Mouse (Mus musculus): ENCODE data around the gene Kcnma1. TPM values are rescaled to one million over a fixed set of nuclear protein-coding genes. Genes with fewer than 3 reads are reported as not detected.

Kcnma1 gene
- polyA plus RNA-seq, 1 experiment from 2014 or later = 6.0 TPM

DNA sequence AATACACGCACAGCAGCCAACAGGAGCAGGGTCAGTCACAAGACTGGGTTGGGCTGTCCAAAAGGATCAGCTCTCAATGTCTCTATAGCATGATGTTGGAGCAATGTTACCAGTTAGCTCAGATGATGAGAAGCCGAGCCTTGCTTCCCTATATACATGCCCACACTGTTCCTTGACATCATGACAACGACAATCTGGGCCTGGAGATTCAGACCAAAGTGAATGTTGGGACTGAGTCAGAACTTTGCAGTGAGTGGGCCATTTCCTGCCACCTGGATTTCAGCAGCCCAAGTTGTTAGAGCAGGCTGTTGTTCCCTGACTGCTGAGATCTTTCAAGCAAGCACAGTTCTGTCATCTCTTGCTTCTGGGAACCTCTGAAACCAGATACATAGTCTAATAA, 347.9 kb downstream of the Kcnma1 start:
- no peak overlapping the region for H3K27ac ChIP-seq (ENCODE audit: low read length)
- H3K9me3 ChIP-seq (ENCODE audit: control insufficient read depth, low read length) = no peaks in the 10 kb centered on the region
- H3K4me3 ChIP-seq (ENCODE audit: low read length) = no peak overlapping the region
- H3K9ac ChIP-seq (ENCODE audit: low read depth, low read length) = no peak overlapping the region
- no peaks in the 10 kb centered on the region for H3K27me3 ChIP-seq (replicated peaks; ENCODE audit: control insufficient read depth, insufficient read depth, low read length)
- no peak overlapping the region for H3K4me2 ChIP-seq (ENCODE audit: low read depth, low read length)
- no peaks in the 10 kb centered on the region for H3K36me3 ChIP-seq (ENCODE audit: control insufficient read depth, insufficient read depth, low read length)
- WGBS = 84% methylated on average over 3 of the region's 3 CpGs
- ATAC-seq = no peak
- no peaks in the 10 kb centered on the region for H3K4me1 ChIP-seq (ENCODE audit: control insufficient read depth, insufficient read depth, low read length)

DNA sequence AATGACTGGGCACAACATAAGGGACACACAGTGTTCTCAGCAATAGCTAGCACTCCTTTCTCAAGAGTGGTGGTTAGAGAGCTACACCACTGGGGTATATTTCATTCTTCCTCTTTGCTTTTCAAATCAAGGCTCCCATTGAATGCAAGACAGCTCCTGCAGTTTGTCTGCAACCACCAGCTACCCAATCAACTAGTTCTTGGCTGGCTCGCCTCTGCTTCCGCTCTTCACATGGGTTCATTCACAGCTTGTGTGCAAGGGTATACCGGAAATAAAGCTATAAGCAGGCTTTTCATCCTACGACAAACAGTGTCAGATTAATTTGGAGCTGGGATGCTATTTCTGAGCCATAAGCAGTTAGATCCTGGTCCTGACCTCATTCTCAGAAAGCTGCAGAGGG, 362.6 kb downstream of the Kcnma1 start:
- WGBS = 61% methylated on average over 4 of the region's 4 CpGs
- Histone ChIP-seq H3K4me3 (ENCODE audit: low read length) (no peak overlapping the region), H3K4me2 (ENCODE audit: low read depth, low read length) (no peak overlapping the region), H3K27me3 (replicated peaks; ENCODE audit: control insufficient read depth, insufficient read depth, low read length) (no peaks in the 10 kb centered on the region), H3K4me1 (ENCODE audit: control insufficient read depth, insufficient read depth, low read length) (no peaks in the 10 kb centered on the region), H3K36me3 (ENCODE audit: control insufficient read depth, insufficient read depth, low read length) (no peaks in the 10 kb centered on the region), H3K9me3 (ENCODE audit: control insufficient read depth, low read length) (no peaks in the 10 kb centered on the region), H3K9ac (ENCODE audit: low read depth, low read length) (no peak overlapping the region), H3K27ac (ENCODE audit: low read length) (no peak overlapping the region)
- ATAC-seq = no peak

DNA sequence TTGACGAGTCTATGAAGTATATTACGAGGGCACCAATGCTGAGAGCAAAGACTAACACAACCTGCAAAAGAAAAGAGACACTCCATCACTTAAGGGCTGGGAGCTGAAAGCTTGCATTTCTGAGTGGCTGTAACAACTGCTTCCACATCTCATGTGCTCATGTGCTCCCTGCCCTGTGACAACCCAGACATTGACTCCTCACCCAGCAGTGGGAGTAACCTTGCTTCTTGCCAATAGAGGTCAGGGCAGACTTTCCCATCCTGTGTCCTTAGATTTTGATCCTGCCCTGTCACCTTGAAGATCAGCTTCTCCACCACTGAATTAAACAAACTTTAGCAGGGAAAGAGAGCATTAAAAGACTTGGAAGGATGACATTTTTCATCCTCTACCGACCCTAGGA, 364.2 kb downstream of the Kcnma1 start:
- no peak for ATAC-seq
- no peaks in the 10 kb centered on the region for H3K4me1 ChIP-seq (ENCODE audit: control insufficient read depth, insufficient read depth, low read length)
- no peak overlapping the region for H3K4me3 ChIP-seq (ENCODE audit: low read length)
- 87% methylated on average over 3 of the region's 3 CpGs for WGBS
- no peaks in the 10 kb centered on the region for H3K27me3 ChIP-seq (replicated peaks; ENCODE audit: control insufficient read depth, insufficient read depth, low read length)
- no peaks in the 10 kb centered on the region for H3K36me3 ChIP-seq (ENCODE audit: control insufficient read depth, insufficient read depth, low read length)
- H3K9ac ChIP-seq (ENCODE audit: low read depth, low read length) = no peak overlapping the region
- no peak overlapping the region for H3K27ac ChIP-seq (ENCODE audit: low read length)
- H3K9me3 ChIP-seq (ENCODE audit: control insufficient read depth, low read length) = no peaks in the 10 kb centered on the region
- no peak overlapping the region for H3K4me2 ChIP-seq (ENCODE audit: low read depth, low read length)

DNA sequence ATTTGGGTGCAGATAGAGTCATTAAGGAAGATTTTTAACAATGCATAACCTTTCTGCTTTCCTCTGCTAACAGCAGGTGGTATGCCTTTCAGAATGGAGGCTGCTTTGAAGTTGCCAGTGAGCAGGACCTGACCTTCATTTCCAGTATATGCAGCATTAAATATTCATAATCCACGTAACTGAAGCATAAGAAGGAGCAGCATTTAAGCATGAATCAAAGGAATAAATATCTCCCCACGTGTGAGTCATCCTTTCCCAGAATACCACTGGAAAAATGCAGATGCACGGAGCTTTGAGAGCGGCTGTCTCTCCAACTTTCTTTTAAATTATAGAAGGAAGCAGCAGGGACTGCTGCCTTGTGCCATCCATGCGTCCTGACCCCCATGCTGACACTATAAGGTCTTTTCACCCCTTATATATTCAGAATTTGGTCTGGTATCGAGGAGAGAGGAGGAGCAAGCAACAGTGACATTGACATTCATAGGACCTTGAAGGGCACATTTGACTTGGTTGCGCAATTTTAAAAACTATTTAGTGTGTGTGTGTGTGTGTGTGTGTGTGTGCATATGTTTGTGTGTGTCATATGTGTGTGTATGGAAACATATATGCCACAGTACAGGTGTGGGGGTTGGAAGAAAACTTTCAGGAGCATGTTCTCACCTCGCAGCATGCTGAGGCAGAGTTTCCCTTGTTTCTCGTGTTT, 368.8 kb downstream of the Kcnma1 start:
- ATAC-seq = no peak
- Histone ChIP-seq H3K27ac (ENCODE audit: low read length) (no peak overlapping the region), H3K9me3 (ENCODE audit: control insufficient read depth, low read length) (no peaks in the 10 kb centered on the region), H3K27me3 (replicated peaks; ENCODE audit: control insufficient read depth, insufficient read depth, low read length) (no peaks in the 10 kb centered on the region), H3K36me3 (ENCODE audit: control insufficient read depth, insufficient read depth, low read length) (no peaks in the 10 kb centered on the region), H3K9ac (ENCODE audit: low read depth, low read length) (no peak overlapping the region), H3K4me2 (ENCODE audit: low read depth, low read length) (no peak overlapping the region), H3K4me1 (ENCODE audit: control insufficient read depth, insufficient read depth, low read length) (no peaks in the 10 kb centered on the region), H3K4me3 (ENCODE audit: low read length) (no peak overlapping the region)
- 67% methylated on average over 9 of the region's 9 CpGs for WGBS

DNA sequence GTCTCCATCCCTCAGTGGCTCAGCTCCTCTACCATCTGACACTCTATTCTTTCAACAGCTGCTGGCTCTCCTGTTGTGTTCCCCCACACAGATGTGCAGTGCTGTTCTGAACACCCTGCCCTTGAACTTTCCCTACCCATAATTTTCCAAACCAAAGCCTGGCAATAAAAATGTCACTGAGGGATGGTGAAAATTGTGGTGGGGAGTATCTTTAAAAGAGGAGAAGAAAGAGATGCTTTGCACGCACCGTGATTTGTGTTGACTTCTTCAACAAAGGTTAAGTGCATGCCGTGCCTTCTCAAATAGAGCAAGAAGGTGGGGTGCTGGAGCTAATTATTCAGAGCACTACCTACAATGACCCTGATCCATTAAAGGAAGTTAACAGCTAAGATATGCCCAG, 371.1 kb downstream of the Kcnma1 start:
- WGBS = 58% methylated on average over 3 of the region's 3 CpGs
- no peak for ATAC-seq
- Histone ChIP-seq H3K36me3 (ENCODE audit: control insufficient read depth, insufficient read depth, low read length) (no peaks in the 10 kb centered on the region), H3K9me3 (ENCODE audit: control insufficient read depth, low read length) (no peaks in the 10 kb centered on the region), H3K27ac (ENCODE audit: low read length) (no peak overlapping the region), H3K27me3 (replicated peaks; ENCODE audit: control insufficient read depth, insufficient read depth, low read length) (no peaks in the 10 kb centered on the region), H3K4me2 (ENCODE audit: low read depth, low read length) (no peak overlapping the region), H3K9ac (ENCODE audit: low read depth, low read length) (no peak overlapping the region), H3K4me3 (ENCODE audit: low read length) (no peak overlapping the region), H3K4me1 (ENCODE audit: control insufficient read depth, insufficient read depth, low read length) (no peaks in the 10 kb centered on the region)

DNA sequence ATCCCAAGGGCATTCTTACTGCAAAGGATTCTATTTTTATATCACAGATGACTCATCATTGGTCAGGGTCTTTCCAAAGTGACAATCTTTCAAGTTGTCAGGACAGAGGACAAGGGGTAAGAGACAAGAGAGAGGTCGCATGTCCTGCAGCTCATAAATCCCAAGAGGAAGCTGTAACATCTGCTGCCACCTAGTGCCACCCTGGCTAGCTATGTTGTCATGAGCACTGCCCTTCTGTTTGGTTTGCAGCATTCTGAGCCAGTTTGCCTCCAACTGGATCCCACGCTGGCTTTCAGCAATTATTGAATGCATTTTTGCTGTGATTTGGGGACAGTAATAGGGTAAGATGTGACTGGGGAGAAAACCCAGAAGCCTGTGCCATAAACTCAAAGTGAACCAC, 373.6 kb downstream of the Kcnma1 start:
- no peak overlapping the region for H3K9ac ChIP-seq (ENCODE audit: low read depth, low read length)
- no peak for ATAC-seq
- H3K9me3 ChIP-seq (ENCODE audit: control insufficient read depth, low read length) = no peaks in the 10 kb centered on the region
- no peaks in the 10 kb centered on the region for H3K4me1 ChIP-seq (ENCODE audit: control insufficient read depth, insufficient read depth, low read length)
- no peaks in the 10 kb centered on the region for H3K36me3 ChIP-seq (ENCODE audit: control insufficient read depth, insufficient read depth, low read length)
- WGBS = 44% methylated on average over 2 of the region's 2 CpGs
- H3K27me3 ChIP-seq (replicated peaks; ENCODE audit: control insufficient read depth, insufficient read depth, low read length) = no peaks in the 10 kb centered on the region
- no peak overlapping the region for H3K27ac ChIP-seq (ENCODE audit: low read length)
- no peak overlapping the region for H3K4me2 ChIP-seq (ENCODE audit: low read depth, low read length)
- no peak overlapping the region for H3K4me3 ChIP-seq (ENCODE audit: low read length)

DNA sequence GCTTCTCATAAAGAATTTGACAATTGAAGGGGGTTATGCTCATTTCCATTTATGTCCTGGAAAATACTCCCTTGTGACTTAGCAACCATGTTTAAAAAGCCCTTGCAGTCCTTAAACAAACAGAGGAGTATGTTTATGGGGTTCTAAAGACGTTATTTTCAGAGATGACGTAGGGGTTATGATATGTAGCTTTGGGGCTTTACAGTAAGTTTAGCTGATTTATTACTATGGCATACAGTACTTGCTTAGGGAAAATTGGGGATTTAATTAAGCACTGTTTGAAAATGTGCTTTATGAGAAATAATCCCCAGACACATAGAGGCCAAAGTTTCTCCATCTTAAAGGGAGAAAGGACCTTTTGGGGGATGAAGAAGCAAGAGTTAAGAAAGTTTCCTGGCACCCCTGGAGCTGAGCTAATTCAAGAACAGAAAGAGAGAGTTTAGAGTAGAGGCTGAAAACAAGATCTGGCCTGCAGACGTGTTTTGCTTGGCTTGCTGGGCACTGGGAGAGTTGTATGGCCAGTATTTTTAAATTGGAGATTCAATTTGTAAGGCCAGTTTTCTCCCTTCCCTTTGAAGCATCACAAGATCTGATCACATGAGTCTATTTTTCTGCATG, 376.1 kb downstream of the Kcnma1 start:
- no peaks in the 10 kb centered on the region for H3K4me1 ChIP-seq (ENCODE audit: control insufficient read depth, insufficient read depth, low read length)
- no peak for ATAC-seq
- no peaks in the 10 kb centered on the region for H3K27me3 ChIP-seq (replicated peaks; ENCODE audit: control insufficient read depth, insufficient read depth, low read length)
- peak overlapping the region; percentile 30; the same call in 1 of the 2 replicates for H3K27ac ChIP-seq (ENCODE audit: low read length)
- no peak overlapping the region for H3K4me3 ChIP-seq (ENCODE audit: low read length)
- no peaks in the 10 kb centered on the region for H3K36me3 ChIP-seq (ENCODE audit: control insufficient read depth, insufficient read depth, low read length)
- no peaks in the 10 kb centered on the region for H3K9me3 ChIP-seq (ENCODE audit: control insufficient read depth, low read length)
- 40% methylated on average over 3 of the region's 3 CpGs for WGBS
- H3K4me2 ChIP-seq (ENCODE audit: low read depth, low read length) = no peak overlapping the region
- H3K9ac ChIP-seq (ENCODE audit: low read depth, low read length) = no peak overlapping the region

DNA sequence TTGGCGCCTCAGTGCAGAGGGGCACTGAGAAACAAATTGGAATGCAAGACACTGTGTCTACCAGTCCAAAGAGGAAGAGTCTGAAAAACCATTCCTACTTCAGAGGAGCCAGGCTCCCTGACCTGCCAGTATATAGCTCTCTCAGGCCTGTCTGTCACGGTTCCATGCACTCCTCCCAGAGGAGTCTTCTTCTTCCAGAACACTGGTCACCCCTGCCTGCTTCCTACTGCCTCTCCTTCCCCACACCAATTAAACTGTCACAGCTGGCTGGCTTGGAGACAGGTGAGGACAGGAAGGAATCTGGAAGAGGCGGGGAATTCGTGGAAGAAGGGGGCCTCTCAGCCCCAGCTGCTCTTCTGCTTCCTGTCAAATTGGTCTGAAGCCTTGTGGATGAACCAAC, 378.4 kb downstream of the Kcnma1 start:
- 59% methylated on average over 4 of the region's 4 CpGs for WGBS
- H3K9me3 ChIP-seq (ENCODE audit: control insufficient read depth, low read length) = no peaks in the 10 kb centered on the region
- H3K4me3 ChIP-seq (ENCODE audit: low read length) = no peak overlapping the region
- no peak for ATAC-seq
- H3K4me1 ChIP-seq (ENCODE audit: control insufficient read depth, insufficient read depth, low read length) = no peaks in the 10 kb centered on the region
- H3K36me3 ChIP-seq (ENCODE audit: control insufficient read depth, insufficient read depth, low read length) = no peaks in the 10 kb centered on the region
- no peak overlapping the region for H3K27ac ChIP-seq (ENCODE audit: low read length)
- no peak overlapping the region for H3K4me2 ChIP-seq (ENCODE audit: low read depth, low read length)
- no peak overlapping the region for H3K9ac ChIP-seq (ENCODE audit: low read depth, low read length)
- no peaks in the 10 kb centered on the region for H3K27me3 ChIP-seq (replicated peaks; ENCODE audit: control insufficient read depth, insufficient read depth, low read length)

DNA sequence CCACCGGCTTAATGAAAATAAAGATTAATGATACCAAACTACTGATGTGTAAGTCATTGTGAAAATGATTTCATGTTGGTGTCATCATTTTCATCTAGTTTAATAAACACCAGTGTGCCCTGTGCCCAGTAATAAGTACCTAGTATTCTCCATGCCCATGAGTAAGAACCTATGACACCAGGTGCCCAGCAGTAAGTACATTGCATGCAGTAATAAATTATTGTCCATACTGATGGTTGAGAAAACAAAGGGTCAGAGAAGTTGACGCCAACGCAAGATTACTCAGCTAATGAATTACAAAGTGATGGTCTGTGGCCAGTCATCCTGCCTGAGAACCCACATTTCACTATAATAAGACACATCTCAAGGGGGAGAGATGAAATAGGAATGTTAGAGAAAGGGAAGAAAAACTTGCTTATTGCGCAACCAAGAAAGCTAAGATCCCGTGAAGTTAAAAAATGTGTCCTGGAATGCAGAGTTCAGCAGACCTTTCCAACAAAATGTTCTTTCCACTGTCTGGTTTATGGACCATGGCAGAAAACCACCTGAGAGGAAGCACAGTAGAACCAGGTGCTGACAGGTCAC, 381.2 kb downstream of the Kcnma1 start:
- no peaks in the 10 kb centered on the region for H3K36me3 ChIP-seq (ENCODE audit: control insufficient read depth, insufficient read depth, low read length)

More for the DNA sequence above, 381.2 kb downstream of the Kcnma1 start:
- WGBS = 76% methylated on average over 5 of the region's 5 CpGs
- no peak overlapping the region for H3K4me3 ChIP-seq (ENCODE audit: low read length)
- H3K4me2 ChIP-seq (ENCODE audit: low read depth, low read length) = no peak overlapping the region
- no peak overlapping the region for H3K9ac ChIP-seq (ENCODE audit: low read depth, low read length)
- no peak for ATAC-seq
- no peaks in the 10 kb centered on the region for H3K4me1 ChIP-seq (ENCODE audit: control insufficient read depth, insufficient read depth, low read length)
- H3K27me3 ChIP-seq (replicated peaks; ENCODE audit: control insufficient read depth, insufficient read depth, low read length) = no peaks in the 10 kb centered on the region
- H3K9me3 ChIP-seq (ENCODE audit: control insufficient read depth, low read length) = no peaks in the 10 kb centered on the region
- no peak overlapping the region for H3K27ac ChIP-seq (ENCODE audit: low read length)
